Mouse (Mus musculus): ENCODE measurements at regions not wholly inside any gene's neighbourhood (a gene's known extent, or its start where the extent isn't known, plus 50 kb on each side); places are given as distances from the start of the nearest gene placed in this dataset.
A peak's percentile ranks its signal among the peaks of the same experiment; 100 is the strongest.

- 51% methylated on average over 6 of the region's 6 CpGs for WGBS
- no peaks in the 10 kb centered on the region for H3K4me1 ChIP-seq (ENCODE audit: insufficient read depth)
- H3K9me3 ChIP-seq (ENCODE audit: low read length): no peaks in the 10 kb centered on the region
- H3K36me3 ChIP-seq (ENCODE audit: insufficient read depth): no peaks in the 10 kb centered on the region
- H3K27ac ChIP-seq (ENCODE audit: low read depth, low read length): no peak overlapping the region
- no peak overlapping the region for H3K4me3 ChIP-seq (ENCODE audit: low read depth, low read length)
- DNase-seq (peak; percentile 76), ATAC-seq (peak; percentile 18; the same call in 1 of the 2 replicates)
- no peaks in the 10 kb centered on the region for H3K27me3 ChIP-seq (ENCODE audit: insufficient read depth, low read length)
- no peak overlapping the region for H3K9ac ChIP-seq
- no peak overlapping the region for H3K4me2 ChIP-seq (ENCODE audit: low read depth)
- TF ChIP-seq CTCF (IDR thresholded peaks at IDR 0.05; ENCODE audit: low read depth): no peak
Observed at GRCm38 (mm10) chr8:52571166-52571832, 940.2 kb upstream of the Aga start.
